In genomic region chr9:70351570-70352277, GRCm38 (mm10) we compare ENCODE assay signal across 13 mouse cellular contexts.
DNase-seq lines count a peak whose midpoint lies in the region; ATAC-seq lines count a peak whose summit lies in the region.
"Had no signal": no experiment of that assay in that cellular context is flagged by ENCODE, and none has a peak within 500 bp of the region (broad histone marks: within the 10 kb centered on the region; RNA-seq: fewer than 3 reads in every experiment).

No protein-coding gene starts in this region.

- H3K9me3 ChIP-seq in kidney, embryonic 15.5 days (replicated peaks) = no peaks in the 10 kb centered on the region
- H3K9me3 ChIP-seq in embryonic facial prominence, embryonic 14.5 days (ENCODE audit: control insufficient read depth, low read length) = no peaks in the 10 kb centered on the region
- no peaks in the 10 kb centered on the region for H3K9me3 ChIP-seq in midbrain, embryonic 16.5 days (replicated peaks; ENCODE audit: control insufficient read depth, low read length, poor library complexity, severe bottlenecking)
- H3K9me3 ChIP-seq: embryonic facial prominence, embryonic 15.5 days; G1E; liver, embryonic 13.5 days; megakaryocyte, embryonic 14.5 days had no signal

- H3K27ac ChIP-seq in kidney, embryonic 15.5 days = peak overlapping the region; percentile 43; the same call in 1 of the 2 replicates
- peak overlapping the region; percentile 49; the same call in 1 of the 2 replicates for H3K27ac ChIP-seq in embryonic facial prominence, embryonic 14.5 days (replicated peaks; ENCODE audit: low read depth, low read length)
- no peak overlapping the region for H3K27ac ChIP-seq in midbrain, embryonic 16.5 days (ENCODE audit: low read length)
- H3K27ac ChIP-seq: embryonic facial prominence, embryonic 15.5 days; left cerebral cortex, adult 2 months; liver, embryonic 13.5 days had no signal

- no peak overlapping the region for H3K4me3 ChIP-seq in kidney, embryonic 15.5 days (replicated peaks)
- H3K4me3 ChIP-seq in embryonic facial prominence, embryonic 14.5 days (ENCODE audit: low read depth, low read length) = no peak overlapping the region
- no peak overlapping the region for H3K4me3 ChIP-seq in midbrain, embryonic 16.5 days (ENCODE audit: low read depth, low read length)
- H3K4me3 ChIP-seq: embryonic facial prominence, embryonic 15.5 days; left cerebral cortex, adult 2 months; liver, embryonic 13.5 days; megakaryocyte, embryonic 14.5 days had no signal

- H3K4me1 ChIP-seq in kidney, embryonic 15.5 days = peaks cover 14% of the 10 kb centered on the region
- H3K4me1 ChIP-seq in embryonic facial prominence, embryonic 14.5 days (ENCODE audit: control insufficient read depth, insufficient read depth, low read length) = 0 out of 2 replicates have a peak, but pooled peaks cover 9% of the 10 kb centered on the region
- peaks cover 4% of the 10 kb centered on the region; the same call in 1 of the 2 replicates for H3K4me1 ChIP-seq in midbrain, embryonic 16.5 days (ENCODE audit: control insufficient read depth, insufficient read depth, low read length)
- H3K4me1 ChIP-seq: liver, embryonic 13.5 days had no signal

- no peak for DNase-seq in kidney, postnatal 4 days
- peak; percentile 38 for DNase-seq in embryo, embryonic 10 days (ENCODE audit: low spot score)
- peak; percentile 68 for DNase-seq in embryonic facial prominence, embryonic 14.5 days (ENCODE audit: low spot score)
- no peak for DNase-seq in testis, postnatal 14 days (ENCODE audit: low spot score)
- DNase-seq in adipocyte (ENCODE audit: low spot score) = no peak
- DNase-seq: adrenal gland, postnatal 10 days; liver, embryonic 13.5 days had no signal

- no peak for ATAC-seq in kidney, embryonic 15.5 days (replicated peaks; ENCODE audit: low FRiP score)
- ATAC-seq in embryonic facial prominence, embryonic 14.5 days (ENCODE audit: low read depth) = peak; percentile 72
- no peak for ATAC-seq in midbrain, embryonic 16.5 days

- H3K27me3 ChIP-seq in kidney, embryonic 15.5 days = no peaks in the 10 kb centered on the region
- no peaks in the 10 kb centered on the region for H3K27me3 ChIP-seq in embryonic facial prominence, embryonic 14.5 days (replicated peaks; ENCODE audit: control insufficient read depth, insufficient read depth, low read length)
- H3K27me3 ChIP-seq in midbrain, embryonic 16.5 days (ENCODE audit: control insufficient read depth, insufficient read depth, low read depth, low read length) = no peaks in the 10 kb centered on the region
- H3K27me3 ChIP-seq: embryonic facial prominence, embryonic 15.5 days; liver, embryonic 13.5 days; megakaryocyte, embryonic 14.5 days had no signal

- no peak overlapping the region for H3K4me2 ChIP-seq in kidney, embryonic 15.5 days
- no peak overlapping the region for H3K4me2 ChIP-seq in embryonic facial prominence, embryonic 14.5 days (ENCODE audit: low read depth, low read length)
- no peak overlapping the region for H3K4me2 ChIP-seq in midbrain, embryonic 16.5 days (ENCODE audit: low read length)
- H3K4me2 ChIP-seq: embryonic facial prominence, embryonic 15.5 days; liver, embryonic 13.5 days had no signal

- no peak overlapping the region for H3K9ac ChIP-seq in kidney, embryonic 15.5 days
- no peak overlapping the region for H3K9ac ChIP-seq in embryonic facial prominence, embryonic 14.5 days (ENCODE audit: low read depth, low read length)
- H3K9ac ChIP-seq in midbrain, embryonic 16.5 days (ENCODE audit: low read depth, low read length) = 0 out of 2 replicates have a peak overlapping the region, but pooled peaks have one; percentile 6
- H3K9ac ChIP-seq: embryonic facial prominence, embryonic 15.5 days; liver, embryonic 13.5 days had no signal

- peaks cover 40% of the 10 kb centered on the region for H3K36me3 ChIP-seq in kidney, embryonic 15.5 days
- peaks cover 53% of the 10 kb centered on the region for H3K36me3 ChIP-seq in embryonic facial prominence, embryonic 14.5 days (ENCODE audit: control insufficient read depth, insufficient read depth, low read length)
- H3K36me3 ChIP-seq in midbrain, embryonic 16.5 days (ENCODE audit: control insufficient read depth, insufficient read depth, low read length) = no peaks in the 10 kb centered on the region
- H3K36me3 ChIP-seq: G1E; liver, embryonic 13.5 days had no signal

- WGBS in kidney, embryonic 15.5 days = 28% methylated on average over 8 of the region's 8 CpGs
- WGBS in embryonic facial prominence, embryonic 14.5 days = 13% methylated on average over 8 of the region's 8 CpGs
- 30% methylated on average over 8 of the region's 8 CpGs for WGBS in midbrain, embryonic 16.5 days

Comparison
In these comparisons a context has a peak if more than half of its experiments do, and no peak if none do; other contexts are left out.
1. DNase-seq: peak in embryo, embryonic 10 days (single experiment) and embryonic facial prominence, embryonic 14.5 days (single experiment); none in kidney, postnatal 4 days (0 of 2), testis, postnatal 14 days (single experiment) and adipocyte (single experiment).